Mouse (Mus musculus) limb, embryonic 10.5 days (tissue): Measurements from ENCODE around the gene Wdfy3. TPM values are rescaled to one million over a fixed set of nuclear protein-coding genes. Genes with fewer than 3 reads are reported as not detected.

ENCODE experiments used
- DNase-seq: peaks from one replicate; pipeline ENCODE4 v3.0.0-alpha.2; 2017; ENCODE audit warnings: low spot score
- H3K27ac ChIP-seq: fragments of 300-500 bp; sonication (generic); 2 replicates; pipeline ENCODE4 v1.5.1; 2016; ENCODE audit warnings: mild to moderate bottlenecking
- H3K27me3 ChIP-seq: fragments of 300-500 bp; sonication (generic); 2 replicates; pipeline ENCODE4 v1.6.1; 2016; ENCODE audit warnings: low read depth, mild to moderate bottlenecking; ENCODE audit not compliant: poor library complexity, severe bottlenecking
- H3K36me3 ChIP-seq: fragments of 300-500 bp; sonication (generic); 2 replicates; pipeline ENCODE4 v1.6.1; 2016; ENCODE audit warnings: mild to moderate bottlenecking, moderate library complexity
- H3K4me1 ChIP-seq: fragments of 300-500 bp; sonication (generic); 2 replicates; pipeline ENCODE4 v1.6.1; 2016
- H3K4me3 ChIP-seq: fragments of 300-500 bp; sonication (generic); 2 replicates; pipeline ENCODE4 v1.5.1; 2016; ENCODE audit warnings: mild to moderate bottlenecking, moderate library complexity
- H3K9me3 ChIP-seq: fragments of 300-500 bp; sonication (generic); replicated peaks from 2 replicates; pipeline ENCODE4 v1.6.1; 2016; ENCODE audit warnings: mild to moderate bottlenecking
- WGBS: fragments of 180-500 bp; shearing (Covaris S2); methylation state at CpG from one replicate; pipeline ENCODE4 v1.1.7; 2016; 5-methylcytosine and 5-hydroxymethylcytosine counted together
- polyA plus RNA-seq: library from polyadenylated mRNA; unstranded; fragments of >200 nt; fragmentation: Nextera tagmentation; extraction: Ambion mirVana; gene quantifications from 2 replicates; pipeline ENCODE4 v1.2.1, GENCODE M21; 2016

Wdfy3 gene
- polyA plus RNA-seq, 1 experiment from 2014 or later = 15.8 TPM

DNA sequence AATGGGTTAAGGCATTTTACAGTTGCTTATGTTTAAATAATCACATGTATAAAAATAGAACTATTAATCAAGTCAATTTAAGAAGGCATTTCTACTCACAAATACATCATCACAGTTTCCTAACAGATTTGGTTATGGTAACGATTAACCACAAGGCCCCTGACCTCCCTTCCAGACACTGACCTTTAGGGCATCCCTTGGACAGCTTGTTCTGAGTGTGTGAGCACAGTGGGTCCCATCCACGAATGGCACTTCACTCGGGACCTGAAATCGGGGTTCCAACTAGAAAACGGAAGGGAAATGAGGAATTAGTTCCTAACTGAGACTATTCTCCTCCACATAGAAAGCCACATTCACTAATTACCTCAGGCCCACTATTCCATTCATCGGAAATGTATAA is 60.1 kb downstream of the Wdfy3 start:
- no peaks in the 10 kb centered on the region for H3K9me3 ChIP-seq
- peaks cover 54% of the 10 kb centered on the region for H3K36me3 ChIP-seq
- H3K27me3 ChIP-seq = no peaks in the 10 kb centered on the region
- no peak overlapping the region for H3K27ac ChIP-seq
- 92% methylated on average over 6 of the region's 6 CpGs for WGBS
- H3K4me1 ChIP-seq = no peaks in the 10 kb centered on the region
- no peak for DNase-seq
- no peak overlapping the region for H3K4me3 ChIP-seq

DNA sequence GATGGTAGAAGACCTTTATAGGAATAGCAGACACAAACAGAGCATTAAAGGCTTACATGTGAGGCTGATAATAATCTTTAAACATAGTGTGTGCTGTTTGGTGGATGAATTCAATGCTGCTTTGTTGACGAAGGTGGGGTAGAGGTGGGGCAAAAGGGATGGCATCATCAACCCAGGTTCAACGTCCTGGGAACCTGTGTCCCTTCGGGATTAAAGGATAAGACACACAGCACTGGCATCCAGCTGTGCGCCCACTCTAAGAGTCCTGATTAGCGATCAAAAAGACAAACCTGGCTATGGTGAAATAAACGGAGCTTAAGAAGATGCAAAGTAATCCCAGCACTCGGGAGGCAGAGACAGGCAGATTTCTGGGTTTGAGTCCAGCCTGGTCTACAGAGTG is 61.0 kb downstream of the Wdfy3 start:
- DNase-seq = no peak
- no peak overlapping the region for H3K4me3 ChIP-seq
- no peak overlapping the region for H3K27ac ChIP-seq
- no peaks in the 10 kb centered on the region for H3K9me3 ChIP-seq
- H3K36me3 ChIP-seq = peaks cover 45% of the 10 kb centered on the region
- H3K4me1 ChIP-seq = no peaks in the 10 kb centered on the region
- H3K27me3 ChIP-seq = no peaks in the 10 kb centered on the region
- 92% methylated on average over 7 of the region's 7 CpGs for WGBS

DNA sequence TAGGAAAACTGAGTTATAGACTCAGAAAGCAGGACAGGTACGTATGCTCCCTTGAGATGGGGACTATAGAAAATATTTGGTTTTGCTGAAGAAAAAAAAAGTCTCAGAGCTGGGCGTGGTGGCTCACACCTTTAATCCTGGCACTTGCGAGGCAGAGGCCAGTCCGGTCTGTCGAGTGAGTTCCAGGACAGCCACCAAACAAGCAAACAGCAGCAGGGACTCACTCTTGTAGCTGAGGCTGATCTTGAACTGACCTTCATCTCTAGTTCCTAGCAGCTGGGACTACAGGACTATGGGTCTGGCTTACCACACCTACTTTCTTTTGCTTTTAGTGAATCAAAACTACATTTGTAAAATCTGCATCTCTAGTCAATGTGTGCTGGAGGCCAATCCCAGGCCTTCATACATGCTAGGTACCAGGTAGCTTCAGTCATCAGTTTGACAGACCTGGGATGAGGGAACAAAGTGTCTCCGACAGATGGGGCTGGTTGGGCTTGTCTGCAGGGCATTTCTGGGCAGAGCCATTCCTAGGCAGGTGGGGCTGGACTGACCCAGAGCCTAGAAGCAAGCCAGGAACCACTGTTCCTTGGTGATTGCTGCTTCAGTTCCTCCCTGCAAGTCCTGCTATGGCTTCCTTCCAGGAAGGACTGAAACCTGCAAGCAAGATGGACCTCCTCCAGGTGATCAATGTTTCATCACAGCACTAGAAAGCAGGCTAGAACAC is 63.3 kb downstream of the Wdfy3 start:
- 91% methylated on average over 6 of the region's 6 CpGs for WGBS
- no peak for DNase-seq
- no peak overlapping the region for H3K27ac ChIP-seq
- H3K9me3 ChIP-seq = no peaks in the 10 kb centered on the region
- H3K4me3 ChIP-seq = no peak overlapping the region
- no peaks in the 10 kb centered on the region for H3K27me3 ChIP-seq
- H3K4me1 ChIP-seq = no peaks in the 10 kb centered on the region
- H3K36me3 ChIP-seq = peaks cover 35% of the 10 kb centered on the region

DNA sequence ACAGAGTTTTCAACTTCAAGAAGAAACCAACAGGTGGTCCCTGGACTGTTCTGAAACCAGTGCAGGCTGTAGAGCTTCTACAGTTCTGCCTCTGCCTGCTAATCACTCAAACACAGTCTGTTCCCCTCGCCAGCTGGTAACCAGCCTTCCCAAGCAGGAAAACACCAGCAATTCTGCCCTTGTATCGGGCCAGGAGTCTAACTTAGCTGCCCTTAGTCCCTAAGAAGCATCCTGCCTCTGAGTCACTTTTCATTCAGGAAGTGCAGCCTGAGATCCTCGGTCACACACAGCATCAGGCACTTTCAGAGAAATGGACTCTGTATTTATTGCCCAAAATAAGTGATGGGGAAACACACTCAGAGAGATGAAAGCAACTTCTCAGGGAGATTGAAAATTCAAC is 66.3 kb downstream of the Wdfy3 start:
- Histone ChIP-seq H3K27ac (no peak overlapping the region), H3K9me3 (no peaks in the 10 kb centered on the region), H3K4me3 (no peak overlapping the region), H3K27me3 (no peaks in the 10 kb centered on the region), H3K4me1 (no peaks in the 10 kb centered on the region), H3K36me3 (peaks cover 22% of the 10 kb centered on the region)
- 84% methylated on average over 3 of the region's 3 CpGs for WGBS
- no peak for DNase-seq

- WGBS = 93% methylated on average over 8 of the region's 8 CpGs
- no peaks in the 10 kb centered on the region for H3K4me1 ChIP-seq
- H3K27me3 ChIP-seq = no peaks in the 10 kb centered on the region
- H3K36me3 ChIP-seq = peaks cover 14% of the 10 kb centered on the region
- DNase-seq = no peak
- H3K4me3 ChIP-seq = no peak overlapping the region
- no peaks in the 10 kb centered on the region for H3K9me3 ChIP-seq
- no peak overlapping the region for H3K27ac ChIP-seq
These were observed 68.7 kb downstream of the Wdfy3 start for GRCm38 (mm10) chr5:102001026-102001425.

- H3K36me3 ChIP-seq = peaks cover 17% of the 10 kb centered on the region
- H3K4me3 ChIP-seq = no peak overlapping the region
- DNase-seq = no peak
- H3K27me3 ChIP-seq = no peaks in the 10 kb centered on the region
- WGBS = 79% methylated on average over 6 of the region's 6 CpGs
- H3K27ac ChIP-seq = no peak overlapping the region
- no peaks in the 10 kb centered on the region for H3K9me3 ChIP-seq
- peaks cover 4% of the 10 kb centered on the region; the same call in 1 of the 2 replicates for H3K4me1 ChIP-seq
These were observed 70.8 kb downstream of the Wdfy3 start for GRCm38 (mm10) chr5:101998971-101999370.

GRCm38 (mm10) chr5:101996036-101996735 is 73.5 kb downstream of the Wdfy3 start:
- H3K27ac ChIP-seq = no peak overlapping the region
- 94% methylated on average over 11 of the region's 11 CpGs for WGBS

DNA sequence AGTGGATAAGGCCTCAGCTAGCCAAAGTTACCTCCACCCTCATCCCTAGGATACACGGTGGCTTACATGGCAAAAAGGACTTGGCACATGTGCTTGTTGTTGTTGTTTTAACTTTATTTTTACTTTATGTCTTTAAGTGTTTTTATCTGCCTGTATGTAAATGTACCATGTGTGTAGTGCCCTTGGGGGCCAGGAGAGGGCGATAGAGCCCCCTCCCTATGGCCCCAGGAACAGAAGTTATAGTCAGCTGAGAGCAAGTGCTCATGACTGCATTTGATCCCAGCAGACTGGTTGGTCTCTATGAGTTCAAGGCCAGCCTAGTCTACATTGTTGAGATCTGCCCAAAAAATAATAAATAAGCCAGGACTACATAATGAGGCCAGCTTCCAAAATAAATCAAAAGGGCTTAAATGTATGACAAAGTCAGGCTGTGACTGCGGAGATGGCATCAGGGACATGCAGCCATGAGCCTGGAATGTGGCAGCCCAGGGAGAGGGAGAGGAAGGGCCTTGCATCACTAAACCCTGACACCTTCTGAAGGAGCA is 74.2 kb downstream of the Wdfy3 start:
- Histone ChIP-seq H3K27me3 (no peaks in the 10 kb centered on the region), H3K9me3 (no peaks in the 10 kb centered on the region), H3K4me3 (no peak overlapping the region), H3K4me1 (peaks cover 6% of the 10 kb centered on the region; the same call in 1 of the 2 replicates), H3K27ac (no peak overlapping the region), H3K36me3 (peaks cover 19% of the 10 kb centered on the region)
- 78% methylated on average over 3 of the region's 3 CpGs for WGBS
- no peak for DNase-seq

More at GRCm38 (mm10) chr5:101996036-101996735, 73.5 kb downstream of the Wdfy3 start:
- Histone ChIP-seq H3K27me3 (no peaks in the 10 kb centered on the region), H3K36me3 (peaks cover 19% of the 10 kb centered on the region), H3K4me1 (peaks cover 6% of the 10 kb centered on the region; the same call in 1 of the 2 replicates), H3K9me3 (no peaks in the 10 kb centered on the region), H3K4me3 (no peak overlapping the region)
- no peak for DNase-seq

DNA sequence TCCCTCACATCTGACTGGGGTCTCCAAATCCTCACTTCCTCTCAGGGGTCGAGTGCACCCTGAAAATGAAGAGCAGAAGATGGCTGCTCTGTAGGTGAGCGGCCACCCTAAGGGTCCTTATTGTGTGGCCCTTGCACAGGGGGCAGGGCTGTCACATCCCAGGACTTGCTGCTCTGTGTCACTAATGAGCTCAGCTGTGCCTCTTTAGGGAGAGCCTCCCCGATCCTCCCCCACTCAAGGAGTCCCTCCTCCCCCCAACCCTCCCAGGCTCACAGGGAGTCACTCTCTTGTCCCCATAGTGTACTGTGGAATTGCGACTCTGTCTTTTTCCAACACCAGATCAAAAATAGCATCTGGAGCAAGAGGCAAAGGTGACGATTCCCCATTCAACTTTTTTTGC is 75.7 kb downstream of the Wdfy3 start:
- no peak for DNase-seq
- Histone ChIP-seq H3K27ac (no peak overlapping the region), H3K4me1 (peaks cover 8% of the 10 kb centered on the region; the same call in 1 of the 2 replicates), H3K9me3 (no peaks in the 10 kb centered on the region), H3K27me3 (no peaks in the 10 kb centered on the region), H3K36me3 (peaks cover 19% of the 10 kb centered on the region), H3K4me3 (no peak overlapping the region)
- WGBS = 69% methylated on average over 5 of the region's 5 CpGs

DNA sequence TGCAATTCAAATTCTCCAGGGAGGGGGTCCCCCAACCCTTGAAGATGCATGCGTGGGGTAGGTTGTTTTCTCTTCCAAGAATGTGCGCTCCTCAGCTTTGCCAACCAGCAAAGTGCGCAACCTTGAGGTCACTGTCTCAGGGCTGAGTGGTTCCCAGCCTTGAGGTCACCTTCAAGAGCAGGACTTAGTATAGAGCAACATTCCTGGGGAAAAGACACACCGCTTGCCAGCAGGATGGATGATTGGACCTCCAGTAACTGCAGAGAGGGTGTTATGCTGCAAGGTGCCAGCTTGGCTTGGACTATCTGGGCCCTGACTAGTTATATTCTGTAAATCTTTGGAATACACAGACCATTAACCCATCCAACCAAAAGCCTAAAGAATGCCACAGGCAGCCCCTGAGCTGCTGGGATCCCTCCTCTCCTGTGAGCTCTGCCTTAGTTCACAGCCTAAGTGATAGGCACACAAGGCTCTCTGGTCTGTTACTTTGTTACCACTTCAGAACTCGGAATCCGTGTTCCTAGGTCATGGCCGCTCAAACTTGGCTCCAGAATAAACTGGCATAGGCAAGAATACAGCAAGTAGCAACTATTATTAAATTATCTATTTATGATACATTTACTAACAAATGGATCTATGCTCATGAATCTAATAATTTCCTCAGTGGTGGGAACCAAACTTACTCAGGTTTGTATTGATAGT is 76.6 kb downstream of the Wdfy3 start:
- peaks cover 8% of the 10 kb centered on the region; the same call in 1 of the 2 replicates for H3K4me1 ChIP-seq
- no peaks in the 10 kb centered on the region for H3K9me3 ChIP-seq
- H3K4me3 ChIP-seq = no peak overlapping the region
- WGBS = 93% methylated on average over 7 of the region's 7 CpGs
- H3K27me3 ChIP-seq = no peaks in the 10 kb centered on the region
- no peak for DNase-seq
- no peak overlapping the region for H3K27ac ChIP-seq
- peaks cover 19% of the 10 kb centered on the region for H3K36me3 ChIP-seq

GRCm38 (mm10) chr5:101990298-101990845 is 79.3 kb downstream of the Wdfy3 start:
- Histone ChIP-seq H3K4me1 (peaks cover 8% of the 10 kb centered on the region; the same call in 1 of the 2 replicates), H3K27me3 (no peaks in the 10 kb centered on the region), H3K27ac (no peak overlapping the region), H3K4me3 (no peak overlapping the region), H3K9me3 (no peaks in the 10 kb centered on the region), H3K36me3 (0 out of 2 replicates have a peak, but pooled peaks cover 3% of the 10 kb centered on the region)
- 91% methylated on average over 7 of the region's 7 CpGs for WGBS
- DNase-seq = no peak

GRCm38 (mm10) chr5:101988476-101988875 is 81.2 kb downstream of the Wdfy3 start:
- WGBS = 94% methylated on average over 10 of the region's 10 CpGs
- H3K36me3 ChIP-seq = peaks cover 8% of the 10 kb centered on the region; the same call in 1 of the 2 replicates
- H3K9me3 ChIP-seq = no peaks in the 10 kb centered on the region
- H3K27me3 ChIP-seq = no peaks in the 10 kb centered on the region
- no peak for DNase-seq
- H3K27ac ChIP-seq = no peak overlapping the region
- H3K4me3 ChIP-seq = no peak overlapping the region
- 0 out of 2 replicates have a peak, but pooled peaks cover 2% of the 10 kb centered on the region for H3K4me1 ChIP-seq
